Mouse (Mus musculus): ENCODE measurements around the gene Alx3. TPM values are rescaled to one million over a fixed set of nuclear protein-coding genes. Genes with fewer than 3 reads are reported as not detected.

Alx3 gene
- total RNA-seq, 2 experiments from 2014 or later: not detected

Other genes starting within 250 kb of the Alx3 start
- under 1 TPM; 0.11 to 0.33 TPM for gene Kcnc4, start 135.5 kb upstream of the Alx3 start, total RNA-seq (2021)
- 1 to 10 TPM; 1.5 to 2.0 TPM for gene Slc6a17, start 77.0 kb upstream of the Alx3 start, total RNA-seq (2021)
- not detected for gene Ubl4b, start 40.0 kb upstream of the Alx3 start, total RNA-seq (2021)
- gene Gm10961, start 36.3 kb downstream of the Alx3 start, total RNA-seq (2021): not detected
- 10 to 100 TPM; 19.3 to 20.5 TPM for gene Strip1, start 36.7 kb downstream of the Alx3 start, total RNA-seq (2021)
- gene Ahcyl1, start 101.5 kb downstream of the Alx3 start, total RNA-seq (2021): 10 to 100 TPM; 77.8 to 80.6 TPM
- 10 to 100 TPM; 34.4 to 49.5 TPM for gene Csf1, start 165.4 kb downstream of the Alx3 start, total RNA-seq (2021)